Mouse (Mus musculus) ES-Bruce4 (cell line): ENCODE measurements around the gene Atxn2.
"Not testable (repeated sequence)": the region's sequence is repeated elsewhere in the genome, so short reads cannot be mapped to it uniquely, and the experiment has no call there.

Experiments used
- CTCF ChIP-seq: IDR thresholded peaks from one replicate; pipeline ENCODE4 v1.8.1; 2011; ENCODE audit warnings: low read depth, low read length
- EP300 ChIP-seq: IDR thresholded peaks from 2 replicates; pipeline ENCODE4 v1.6.1; 2011; ENCODE audit warnings: low read depth, low read length; ENCODE audit not compliant: insufficient read depth

GRCm38 (mm10) chr5:121747884-121748594, 36.9 kb downstream of the Atxn2 start:
- not testable (repeated sequence) for TF ChIP-seq CTCF, EP300
